Mouse (Mus musculus) olfactory bulb, adult 2 months (tissue): Measurements from ENCODE around the gene Efhd1.

Experiments used
- CTCF ChIP-seq: fragments of 200-500 bp; IDR thresholded peaks from 2 replicates; pipeline ENCODE4 v1.5.1; 2012; ENCODE audit warnings: low read depth, mild to moderate bottlenecking, low read length, moderate library complexity; ENCODE audit not compliant: insufficient read depth
- POLR2A ChIP-seq: fragments of 200-500 bp; IDR thresholded peaks from 2 replicates; pipeline ENCODE4 v1.6.1; 2012; ENCODE audit warnings: mild to moderate bottlenecking, low read depth, low read length, moderate library complexity; ENCODE audit not compliant: insufficient read depth

DNA sequence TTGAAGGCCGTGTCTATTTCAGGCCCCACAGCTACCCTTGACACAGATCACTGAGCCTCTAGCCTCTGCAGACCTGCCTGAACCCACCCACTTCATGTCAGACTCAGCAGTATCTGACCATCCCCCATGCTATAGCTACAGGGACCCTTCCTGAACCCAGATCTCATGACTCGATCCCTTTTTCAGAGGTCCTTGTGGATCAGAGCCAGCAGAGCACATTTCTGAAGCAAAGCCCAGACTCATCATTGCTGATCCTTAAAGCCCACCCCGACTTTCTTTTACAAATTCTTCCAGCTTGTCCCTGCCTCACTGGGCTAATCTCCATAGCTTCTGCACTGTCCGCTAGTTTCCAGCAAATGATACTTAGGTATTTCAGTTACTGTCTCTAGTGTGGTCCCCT is 10.0 kb downstream of the Efhd1 start:
- no peak for TF ChIP-seq POLR2A
- no peak for TF ChIP-seq CTCF
